Mouse (Mus musculus) lung, postnatal 0 days (tissue): ENCODE data around the gene Fut8.
"Not testable (repeated sequence)": the region's sequence is repeated elsewhere in the genome, so short reads cannot be mapped to it uniquely, and the experiment has no call there.

Source experiments
- CTCF ChIP-seq: IDR thresholded peaks from 2 replicates; pipeline ENCODE4 v1.5.1; 2016; ENCODE audit warnings: antibody characterized with exemption, mild to moderate bottlenecking
- EP300 ChIP-seq: IDR thresholded peaks from 2 replicates; pipeline ENCODE4 v1.6.1; 2016; ENCODE audit warnings: antibody characterized with exemption, mild to moderate bottlenecking, control low read depth

DNA sequence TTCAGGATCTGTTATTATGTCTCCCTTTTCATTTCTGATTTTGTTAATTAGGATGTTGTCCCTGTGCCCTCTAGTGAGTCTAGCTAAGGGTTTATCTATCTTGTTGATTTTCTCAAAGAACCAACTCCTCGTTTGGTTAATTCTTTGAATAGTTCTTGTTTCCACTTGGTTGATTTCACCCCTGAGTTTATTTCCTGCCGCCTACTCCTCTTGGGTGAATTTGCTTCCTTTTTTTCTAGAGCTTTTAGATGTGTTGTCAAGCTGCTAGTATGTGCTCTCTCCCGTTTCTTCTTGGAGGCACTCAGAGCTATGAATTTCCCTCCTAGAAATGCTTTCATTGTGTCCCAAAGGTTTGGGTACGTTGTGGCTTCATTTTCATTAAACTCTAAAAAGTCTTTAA lies 286.1 kb downstream of the Fut8 start:
- not testable (repeated sequence) for TF ChIP-seq EP300, CTCF
